Mouse (Mus musculus) thymus, adult 2 months (tissue): ENCODE results near the gene Pld2.

Experiments
- CTCF ChIP-seq: fragments of 200-500 bp; IDR thresholded peaks from 2 replicates; pipeline ENCODE4 v1.5.1; 2012; ENCODE audit warnings: mild to moderate bottlenecking, control low read depth, low read length, moderate library complexity, borderline replicate concordance; ENCODE audit not compliant: control insufficient read depth, poor library complexity, insufficient read depth; ENCODE audit errors: extremely low read depth
- POLR2A ChIP-seq: fragments of 200-500 bp; IDR thresholded peaks from 2 replicates; pipeline ENCODE4 v1.6.1; 2012; ENCODE audit warnings: mild to moderate bottlenecking, low read length, control low read depth, moderate library complexity; ENCODE audit not compliant: control insufficient read depth, poor library complexity, insufficient read depth; ENCODE audit errors: extremely low read depth

- TF ChIP-seq CTCF (no peak), POLR2A (no peak)
These were observed 24.5 kb downstream of the Pld2 start for GRCm38 (mm10) chr11:70564276-70564873.
